In genomic region chr16:31458229-31458918, GRCm38 (mm10) we compare ENCODE assay signal across 8 mouse cellular contexts. TPM values are rescaled to one million over a fixed set of nuclear protein-coding genes. Genes with fewer than 3 reads are reported as not detected.
A peak's percentile ranks its signal among the peaks of the same experiment; 100 is the strongest.
DNase-seq lines count a peak whose midpoint lies in the region; ATAC-seq and TF ChIP-seq lines count a peak whose summit lies in the region.

No protein-coding gene starts in this region.

- 0 out of 2 replicates have a peak, but pooled peaks cover 3% of the 10 kb centered on the region for H3K4me1 ChIP-seq in forebrain, postnatal 0 days (ENCODE audit: insufficient read depth)
- H3K4me1 ChIP-seq in hindbrain, embryonic 16.5 days (ENCODE audit: control insufficient read depth, insufficient read depth, low read depth, low read length) = peaks cover 8% of the 10 kb centered on the region

- peak overlapping the region; percentile 43; the same call in 1 of the 2 replicates for H3K27ac ChIP-seq in forebrain, postnatal 0 days (ENCODE audit: low read depth, low read length)
- peak overlapping the region; percentile 66 for H3K27ac ChIP-seq in hindbrain, embryonic 16.5 days (ENCODE audit: low read depth, low read length)

- no peaks in the 10 kb centered on the region for H3K9me3 ChIP-seq in forebrain, postnatal 0 days (ENCODE audit: low read length)
- H3K9me3 ChIP-seq in hindbrain, embryonic 16.5 days (ENCODE audit: control insufficient read depth, low read length) = no peaks in the 10 kb centered on the region

- peak; percentile 94 for TF ChIP-seq CTCF in forebrain, postnatal 0 days (IDR thresholded peaks at IDR 0.05; ENCODE audit: low read depth)

- no peaks in the 10 kb centered on the region for H3K27me3 ChIP-seq in forebrain, postnatal 0 days (ENCODE audit: insufficient read depth, low read length)
- no peaks in the 10 kb centered on the region for H3K27me3 ChIP-seq in hindbrain, embryonic 16.5 days (replicated peaks; ENCODE audit: control insufficient read depth, insufficient read depth, low read length)

- WGBS in forebrain, postnatal 0 days = 3% methylated on average over 17 of the region's 17 CpGs
- WGBS in hindbrain, embryonic 16.5 days = 1% methylated on average over 17 of the region's 17 CpGs

- H3K36me3 ChIP-seq in forebrain, postnatal 0 days (ENCODE audit: insufficient read depth) = peaks cover 31% of the 10 kb centered on the region
- peaks cover 6% of the 10 kb centered on the region for H3K36me3 ChIP-seq in hindbrain, embryonic 16.5 days (ENCODE audit: control insufficient read depth, insufficient read depth, low read length)

- ATAC-seq in forebrain, postnatal 0 days = peak; percentile 83
- peak; percentile 77 for ATAC-seq in hindbrain, embryonic 16.5 days

- peak; percentile 75 for DNase-seq in R1 (ENCODE audit: low read depth, low spot score)
- peak; percentile 83 for DNase-seq in cerebellum, adult 8-10 months
- peak; percentile 91 for DNase-seq in forebrain, postnatal 0 days
- DNase-seq in left cerebral cortex, adult 18-20 months (ENCODE audit: low spot score in 2 of 2) = peak; percentile 84 to 88
- DNase-seq in lung, postnatal 4 days = peak; percentile 69 to 80
- peak; percentile 73 for DNase-seq in right cerebral cortex, adult 18-20 months
- peak; percentile 72 for DNase-seq in urinary bladder, adult 2 months (ENCODE audit: low spot score)

- H3K9ac ChIP-seq in forebrain, postnatal 0 days = no peak overlapping the region
- peak overlapping the region; percentile 51 for H3K9ac ChIP-seq in hindbrain, embryonic 16.5 days (ENCODE audit: low read depth, low read length)

- H3K4me2 ChIP-seq in forebrain, postnatal 0 days (ENCODE audit: low read depth) = peak overlapping the region; percentile 42
- peak overlapping the region; percentile 59 for H3K4me2 ChIP-seq in hindbrain, embryonic 16.5 days (ENCODE audit: low read length)

- H3K4me3 ChIP-seq in forebrain, postnatal 0 days (ENCODE audit: low read depth, low read length) = peak overlapping the region; percentile 10
- H3K4me3 ChIP-seq in hindbrain, embryonic 16.5 days (ENCODE audit: low read length) = peak overlapping the region; percentile 28

RNA-seq across cellular contexts. Expression of gene Bdh1, which starts 36.3 kb away (rescaled TPM):
- 96.1 and 111 TPM in 2 replicates for total RNA-seq in forebrain, postnatal 0 days (2014; rRNA removed)
- polyA plus RNA-seq in forebrain, postnatal 0 days (2015; fragmentation: Nextera tagmentation; extraction: Ambion mirVana) = 137 and 160 TPM in 2 replicates
- 141 and 145 TPM in 2 replicates for polyA plus RNA-seq in hindbrain, embryonic 16.5 days (2015; fragmentation: Nextera tagmentation; extraction: Ambion mirVana)
- total RNA-seq in left cerebral cortex, adult 18-20 months (2021) = 10 to 100 TPM; 91.8 to 98.9 TPM
- 170 and 177 TPM in 2 replicates for polyA plus RNA-seq in urinary bladder, adult 2 months (2012; rRNA removed)

Comparison
In these comparisons a context has a peak if more than half of its experiments do, and no peak if none do; other contexts are left out.
1. Peak in every context shown above with its lines: DNase-seq, ATAC-seq, H3K4me3 ChIP-seq and H3K27ac ChIP-seq.